Mouse (Mus musculus) lung, embryonic 16.5 days (tissue): ENCODE measurements at regions not wholly inside any gene's neighbourhood (a gene's known extent, or its start where the extent isn't known, plus 50 kb on each side); places are given as distances from the start of the nearest gene placed in this dataset.

Experiments
- ATAC-seq: fragments of 200-750 bp; cut with Nextera tagmentation; 2 replicates; pipeline ENCODE4 v1.8.0; 2017; ENCODE audit warnings: low read depth, mild to moderate bottlenecking, moderate library complexity
- H3K27ac ChIP-seq: fragments of 300-500 bp; sonication (generic); 2 replicates; pipeline ENCODE4 v1.5.1; 2014; ENCODE audit warnings: mild to moderate bottlenecking, control low read depth, low read length
- H3K27me3 ChIP-seq: fragments of 300-500 bp; sonication (generic); 2 replicates; pipeline ENCODE4 v1.6.1; 2014; ENCODE audit warnings: low read depth, low read length, mixed read lengths; ENCODE audit not compliant: control insufficient read depth, insufficient read depth
- H3K36me3 ChIP-seq: fragments of 300-500 bp; sonication (generic); 2 replicates; pipeline ENCODE4 v1.6.1; 2014; ENCODE audit warnings: low read length; ENCODE audit not compliant: control insufficient read depth, insufficient read depth
- H3K4me1 ChIP-seq: fragments of 300-500 bp; sonication (generic); replicated peaks from 2 replicates; pipeline ENCODE4 v1.6.1; 2014; ENCODE audit warnings: low read length, mixed read lengths; ENCODE audit not compliant: control insufficient read depth, insufficient read depth
- H3K4me2 ChIP-seq: fragments of 300-500 bp; sonication (generic); 2 replicates; pipeline ENCODE4 v1.6.1; 2014; ENCODE audit warnings: low read depth, low read length, control low read depth
- H3K4me3 ChIP-seq: fragments of 300-500 bp; sonication (generic); 2 replicates; pipeline ENCODE4 v1.5.1; 2014; ENCODE audit warnings: mild to moderate bottlenecking, low read length, control low read depth
- H3K9ac ChIP-seq: fragments of 300-500 bp; sonication (generic); 2 replicates; pipeline ENCODE4 v1.6.1; 2014; ENCODE audit warnings: low read length, control low read depth
- H3K9me3 ChIP-seq: fragments of 300-500 bp; sonication (generic); 2 replicates; pipeline ENCODE4 v1.6.1; 2016; ENCODE audit warnings: low read length; ENCODE audit not compliant: control insufficient read depth
- WGBS: fragments of 180-500 bp; shearing (Covaris S2); extraction: QIAGEN DNeasy Blood & Tissue Kit; methylation state at CpG from one replicate; pipeline ENCODE4 v1.1.7; 2014; 5-methylcytosine and 5-hydroxymethylcytosine counted together

DNA sequence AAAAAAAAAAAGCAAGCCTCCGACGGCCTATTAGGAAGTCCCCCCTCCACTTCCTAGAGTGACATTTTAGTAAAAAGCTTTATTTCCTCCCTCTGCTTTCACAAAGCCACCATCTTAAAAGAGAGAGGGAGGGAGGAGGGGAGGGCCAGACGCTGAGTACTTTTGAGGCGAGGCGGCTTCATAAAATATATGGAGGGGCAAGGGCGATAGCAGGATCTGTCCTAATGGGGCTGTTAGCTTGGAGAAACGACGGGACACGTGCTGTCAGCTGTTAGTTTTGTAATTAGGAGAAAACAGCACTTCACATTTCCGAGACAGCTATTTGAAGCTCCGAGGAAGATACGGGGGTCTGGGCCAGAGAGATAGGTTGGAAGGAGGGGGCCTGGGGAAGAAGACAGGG is 184.8 kb upstream of the 4931429L15Rik start:
- no peaks in the 10 kb centered on the region for H3K27me3 ChIP-seq
- no peaks in the 10 kb centered on the region for H3K36me3 ChIP-seq
- WGBS: 54% methylated on average over 12 of the region's 12 CpGs
- H3K4me1 ChIP-seq: peaks cover 3% of the 10 kb centered on the region; the same call in 1 of the 2 replicates
- no peak overlapping the region for H3K4me2 ChIP-seq
- no peak overlapping the region for H3K27ac ChIP-seq
- no peak overlapping the region for H3K4me3 ChIP-seq
- H3K9me3 ChIP-seq: no peaks in the 10 kb centered on the region
- no peak overlapping the region for H3K9ac ChIP-seq
- ATAC-seq: no peak

DNA sequence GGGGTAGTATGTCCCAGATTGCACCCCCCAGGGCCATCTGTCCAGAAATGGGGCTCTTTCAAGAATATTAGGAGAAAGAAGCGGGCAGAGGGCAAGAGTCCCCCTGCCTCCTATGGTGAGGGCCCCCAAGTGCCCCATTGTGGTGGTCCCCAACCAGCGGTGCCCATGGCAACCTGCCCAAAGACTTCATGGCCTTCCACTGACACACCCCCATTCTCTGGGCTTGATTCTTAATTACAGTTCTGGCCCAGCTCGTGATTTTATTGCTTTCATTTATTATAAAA is 184.3 kb upstream of the 4931429L15Rik start:
- no peaks in the 10 kb centered on the region for H3K9me3 ChIP-seq
- no peaks in the 10 kb centered on the region for H3K27me3 ChIP-seq
- H3K27ac ChIP-seq: no peak overlapping the region
- no peak overlapping the region for H3K4me2 ChIP-seq
- H3K36me3 ChIP-seq: no peaks in the 10 kb centered on the region
- H3K4me1 ChIP-seq: peaks cover 3% of the 10 kb centered on the region; the same call in 1 of the 2 replicates
- no peak overlapping the region for H3K4me3 ChIP-seq
- 53% methylated on average over 3 of the region's 3 CpGs for WGBS
- no peak for ATAC-seq
- H3K9ac ChIP-seq: no peak overlapping the region

DNA sequence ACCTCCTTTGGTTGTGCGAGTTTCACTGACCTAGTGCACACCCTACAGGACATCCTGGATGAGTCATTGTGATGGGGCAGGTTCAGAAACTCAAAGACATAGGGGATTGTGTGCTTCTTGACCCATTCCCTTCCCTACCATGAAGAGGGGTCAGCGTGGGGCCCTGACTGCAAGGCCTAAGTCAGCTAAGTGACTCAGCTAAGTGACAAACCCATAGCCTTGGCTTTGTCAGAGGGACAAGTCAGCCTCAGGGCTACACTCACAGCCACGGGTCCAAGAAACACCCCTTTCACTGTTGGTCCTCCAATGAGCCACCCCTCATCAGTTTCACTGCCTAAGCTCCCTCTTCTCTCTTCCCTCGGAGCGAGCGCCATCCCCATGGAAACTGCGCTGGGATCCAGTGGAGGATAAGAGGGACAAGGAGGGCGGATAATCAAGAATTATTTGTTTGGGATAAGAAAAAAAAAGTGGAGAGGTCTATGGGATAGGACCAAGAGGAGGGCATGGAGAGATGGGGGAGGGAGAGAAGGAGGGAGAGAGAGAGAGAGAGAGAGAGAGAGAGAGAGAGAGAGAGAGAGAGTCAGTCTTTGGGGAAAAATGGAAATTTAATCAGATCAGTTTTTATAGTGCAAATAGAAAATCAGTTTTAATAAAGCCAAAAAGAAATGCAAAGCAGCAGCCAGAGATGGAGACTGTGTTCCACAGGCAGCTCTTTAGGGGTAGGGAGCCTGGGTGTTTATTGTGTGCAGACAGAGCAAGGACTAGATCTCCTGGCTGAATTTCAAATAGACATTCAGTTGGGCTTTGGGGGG is 183.7 kb upstream of the 4931429L15Rik start:
- no peaks in the 10 kb centered on the region for H3K9me3 ChIP-seq
- 73% methylated on average over 8 of the region's 8 CpGs for WGBS
- H3K4me3 ChIP-seq: no peak overlapping the region
- ATAC-seq: no peak
- H3K36me3 ChIP-seq: no peaks in the 10 kb centered on the region
- H3K4me1 ChIP-seq: peaks cover 3% of the 10 kb centered on the region; the same call in 1 of the 2 replicates
- H3K9ac ChIP-seq: no peak overlapping the region
- H3K27ac ChIP-seq: no peak overlapping the region
- H3K27me3 ChIP-seq: no peaks in the 10 kb centered on the region
- no peak overlapping the region for H3K4me2 ChIP-seq

DNA sequence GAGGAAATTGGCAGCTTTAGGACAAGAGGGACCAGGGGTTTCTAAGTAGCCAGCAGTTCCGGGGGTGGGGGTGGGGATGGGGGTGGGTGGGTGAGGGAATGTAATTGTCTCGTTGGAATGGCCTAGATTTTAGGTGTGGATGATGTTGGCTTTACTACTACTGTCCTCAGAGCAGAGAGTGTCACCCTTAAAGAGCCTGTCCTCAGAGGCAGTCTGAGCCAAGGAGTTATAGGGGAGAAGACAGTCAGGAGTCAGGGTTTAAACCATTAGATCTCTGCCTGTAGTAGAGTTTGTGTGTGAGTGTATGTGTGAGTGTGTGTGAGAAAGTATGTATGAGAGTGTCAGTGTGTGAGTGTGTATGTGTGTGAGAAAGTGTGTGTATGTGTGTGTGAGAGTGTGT is 179.6 kb upstream of the 4931429L15Rik start:
- no peaks in the 10 kb centered on the region for H3K9me3 ChIP-seq
- H3K4me1 ChIP-seq: peaks cover 3% of the 10 kb centered on the region; the same call in 1 of the 2 replicates
- no peak overlapping the region for H3K4me2 ChIP-seq
- WGBS: 33% methylated on average over 2 of the region's 2 CpGs
- no peak overlapping the region for H3K27ac ChIP-seq
- H3K9ac ChIP-seq: no peak overlapping the region
- ATAC-seq: no peak
- no peak overlapping the region for H3K4me3 ChIP-seq
- H3K27me3 ChIP-seq: no peaks in the 10 kb centered on the region
- no peaks in the 10 kb centered on the region for H3K36me3 ChIP-seq

DNA sequence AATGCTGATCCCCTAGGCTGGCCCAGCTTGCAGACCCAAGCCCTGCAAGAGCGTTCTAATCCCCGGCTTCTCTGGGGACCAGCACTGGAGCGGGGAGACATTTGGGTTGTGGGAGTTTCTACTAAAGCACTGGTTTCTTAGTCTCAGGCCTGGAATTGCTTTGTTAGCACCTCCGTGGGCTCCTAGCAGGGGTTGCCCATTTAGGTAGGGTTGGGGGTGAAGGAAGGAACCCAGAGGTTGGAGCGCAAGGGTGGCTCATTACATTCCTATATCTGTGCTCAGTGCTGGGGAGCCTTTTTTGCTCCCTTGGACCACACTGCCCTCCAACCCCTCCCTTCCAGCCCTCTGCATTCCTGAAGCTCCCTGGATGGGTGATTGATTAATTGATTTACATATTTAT is 179.1 kb upstream of the 4931429L15Rik start:
- Histone ChIP-seq H3K4me2 (no peak overlapping the region), H3K9me3 (no peaks in the 10 kb centered on the region), H3K9ac (no peak overlapping the region), H3K27me3 (no peaks in the 10 kb centered on the region), H3K4me1 (no peaks in the 10 kb centered on the region; the same call in 1 of the 2 replicates), H3K36me3 (no peaks in the 10 kb centered on the region), H3K27ac (no peak overlapping the region), H3K4me3 (no peak overlapping the region)
- WGBS: 61% methylated on average over 5 of the region's 5 CpGs
- no peak for ATAC-seq

DNA sequence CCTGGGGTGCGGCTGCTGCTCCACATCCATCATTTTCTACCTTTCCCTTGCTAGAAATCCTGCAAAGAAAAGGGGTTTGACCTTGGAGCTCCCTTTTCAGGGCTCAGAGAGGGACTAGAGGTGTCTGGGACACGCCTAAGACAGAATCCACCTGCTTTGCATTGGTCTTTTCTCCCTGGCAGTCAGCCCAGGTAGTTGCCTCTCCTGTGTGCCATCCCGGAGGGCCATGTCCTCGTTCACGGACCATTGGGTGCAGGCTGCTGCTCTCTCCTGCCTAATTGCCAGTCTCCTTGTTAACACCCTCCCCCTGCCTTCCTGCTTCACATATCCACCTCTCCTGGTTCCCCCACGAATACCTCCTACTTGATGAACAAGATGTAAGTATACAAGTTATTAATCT is 175.5 kb upstream of the 4931429L15Rik start:
- no peak overlapping the region for H3K4me3 ChIP-seq
- no peaks in the 10 kb centered on the region for H3K27me3 ChIP-seq
- H3K9me3 ChIP-seq: no peaks in the 10 kb centered on the region
- no peaks in the 10 kb centered on the region for H3K4me1 ChIP-seq
- 50% methylated on average over 6 of the region's 6 CpGs for WGBS
- ATAC-seq: no peak
- H3K36me3 ChIP-seq: no peaks in the 10 kb centered on the region
- H3K27ac ChIP-seq: no peak overlapping the region
- H3K4me2 ChIP-seq: no peak overlapping the region
- no peak overlapping the region for H3K9ac ChIP-seq

DNA sequence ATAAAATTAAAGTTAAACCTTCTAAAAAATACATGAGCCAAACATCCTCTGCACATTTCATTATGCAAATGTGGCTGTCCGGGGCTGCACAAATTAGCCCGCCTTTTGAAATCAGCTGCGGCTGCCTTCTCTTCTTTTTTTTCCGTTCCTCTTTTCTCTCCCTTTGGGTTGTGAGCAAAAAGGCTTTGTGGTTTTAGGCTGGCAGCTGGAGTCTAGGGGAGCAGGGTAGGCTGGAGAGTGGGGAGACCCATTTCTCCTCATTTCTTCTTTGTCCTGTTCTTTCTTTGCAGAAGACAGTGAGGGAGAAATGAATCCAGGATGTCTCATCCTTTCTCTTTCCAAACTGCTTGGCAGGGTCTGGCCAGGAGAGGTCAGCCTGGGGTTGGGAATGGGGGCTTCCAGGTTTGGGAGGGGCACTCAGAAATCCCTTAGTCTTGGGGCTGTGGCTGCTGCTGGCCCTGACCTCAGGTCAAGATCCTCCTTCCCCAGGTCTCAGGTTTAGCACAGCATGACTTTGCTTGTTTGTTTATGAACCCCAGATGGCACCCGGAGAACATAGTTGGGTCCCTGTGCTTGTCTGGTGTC is 163.2 kb upstream of the 4931429L15Rik start:
- Histone ChIP-seq H3K27ac (no peak overlapping the region), H3K4me2 (no peak overlapping the region), H3K27me3 (no peaks in the 10 kb centered on the region), H3K9me3 (no peaks in the 10 kb centered on the region), H3K9ac (no peak overlapping the region), H3K4me1 (peaks cover 10% of the 10 kb centered on the region; the same call in 1 of the 2 replicates), H3K4me3 (no peak overlapping the region), H3K36me3 (no peaks in the 10 kb centered on the region)
- ATAC-seq: no peak
- 74% methylated on average over 5 of the region's 5 CpGs for WGBS

DNA sequence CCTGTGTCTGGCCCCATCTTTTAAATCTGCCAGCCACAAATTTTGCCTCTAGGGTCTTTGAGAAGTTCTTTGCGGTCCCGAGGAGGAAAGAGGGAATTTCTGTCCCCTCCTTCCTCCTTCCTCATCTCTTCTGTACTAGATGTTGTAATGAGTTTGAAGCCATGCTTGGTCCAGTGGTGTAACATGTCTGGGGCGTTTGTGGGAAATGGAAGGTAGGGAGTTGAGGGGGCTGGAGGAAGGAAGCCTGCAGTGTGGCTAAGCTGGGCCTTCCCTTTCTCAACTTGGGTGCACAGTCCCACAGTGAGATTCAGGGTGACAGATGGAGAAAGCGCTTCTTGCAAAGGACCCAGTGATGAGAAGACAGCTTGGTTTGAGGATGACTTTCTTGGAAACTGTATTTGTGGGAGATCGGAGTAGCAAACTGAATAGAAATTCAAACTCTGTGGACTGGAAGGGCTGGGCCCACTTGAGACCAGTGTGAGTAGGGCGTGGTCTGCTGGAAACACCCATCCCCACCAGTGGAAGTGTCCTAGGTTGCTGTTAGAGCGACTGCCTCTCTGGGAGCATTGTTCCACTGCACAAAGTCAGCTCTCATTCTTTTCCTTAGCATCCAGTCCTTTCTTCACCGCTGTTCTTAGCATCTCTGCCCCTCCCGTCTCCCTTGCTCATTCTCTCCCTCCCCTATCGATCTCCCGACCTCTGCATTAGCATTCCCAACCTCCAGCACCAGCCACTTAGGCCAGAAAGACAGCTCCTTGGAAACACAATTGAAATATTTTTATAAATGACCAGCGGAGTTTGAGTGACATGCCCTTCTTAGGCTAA is 162.5 kb upstream of the 4931429L15Rik start:
- WGBS: 63% methylated on average over 12 of the region's 12 CpGs
- no peak for ATAC-seq
- Histone ChIP-seq H3K4me1 (peaks cover 10% of the 10 kb centered on the region; the same call in 1 of the 2 replicates), H3K36me3 (no peaks in the 10 kb centered on the region), H3K4me2 (no peak overlapping the region), H3K27me3 (no peaks in the 10 kb centered on the region), H3K4me3 (no peak overlapping the region), H3K27ac (no peak overlapping the region), H3K9ac (no peak overlapping the region), H3K9me3 (no peaks in the 10 kb centered on the region)

DNA sequence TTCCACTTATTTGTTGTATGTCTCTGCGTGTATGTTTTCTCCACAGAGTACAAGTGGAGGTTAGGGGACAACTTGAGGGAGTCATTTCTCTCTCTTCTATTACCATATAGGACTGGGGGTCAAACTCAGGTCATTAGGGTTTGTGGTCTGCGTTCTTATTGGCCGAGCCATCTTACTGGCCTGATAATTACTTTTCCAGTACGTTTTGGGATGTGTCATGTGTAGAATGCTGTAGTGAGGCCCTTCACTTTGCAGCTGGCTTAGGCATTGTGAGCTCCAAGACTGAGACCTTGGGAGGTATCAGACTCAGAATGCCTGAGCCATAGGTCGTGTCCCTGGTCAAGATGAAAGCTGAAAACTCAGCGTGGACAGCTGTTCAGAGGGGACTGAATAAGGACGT is 161.7 kb upstream of the 4931429L15Rik start:
- no peaks in the 10 kb centered on the region for H3K27me3 ChIP-seq
- H3K36me3 ChIP-seq: no peaks in the 10 kb centered on the region
- H3K9me3 ChIP-seq: no peaks in the 10 kb centered on the region
- H3K4me1 ChIP-seq: peaks cover 10% of the 10 kb centered on the region; the same call in 1 of the 2 replicates
- no peak overlapping the region for H3K4me2 ChIP-seq
- 58% methylated on average over 7 of the region's 7 CpGs for WGBS
- no peak overlapping the region for H3K4me3 ChIP-seq
- no peak overlapping the region for H3K27ac ChIP-seq
- no peak for ATAC-seq
- H3K9ac ChIP-seq: no peak overlapping the region
